Mouse (Mus musculus): Measurements from ENCODE around the gene Lcmt1. TPM values are rescaled to one million over a fixed set of nuclear protein-coding genes. Genes with fewer than 3 reads are reported as not detected.
A peak's percentile ranks its signal among the peaks of the same experiment; 100 is the strongest.

Lcmt1 gene
- polyA plus RNA-seq, 1 experiment from 2014 or later, result 40.1 TPM

GRCm38 (mm10) chr7:123371501-123371900, 1.9 kb downstream of the Lcmt1 start:
- no peak overlapping the region for H3K9ac ChIP-seq (ENCODE audit: low read depth, low read length)
- H3K27me3 ChIP-seq (replicated peaks; ENCODE audit: control insufficient read depth, insufficient read depth, low read length), result no peaks in the 10 kb centered on the region
- peaks cover 12% of the 10 kb centered on the region for H3K4me1 ChIP-seq (ENCODE audit: control insufficient read depth, insufficient read depth, low read length)
- H3K4me3 ChIP-seq (ENCODE audit: low read depth, low read length), result no peak overlapping the region
- 65% methylated on average over 3 of the region's 3 CpGs for whole genome bisulfite sequencing
- DNase-seq (ENCODE audit: low spot score) (no peak), ATAC-seq (ENCODE audit: low read depth) (no peak)
- H3K4me2 ChIP-seq (ENCODE audit: low read depth, low read length), result no peak overlapping the region
- H3K36me3 ChIP-seq (ENCODE audit: control insufficient read depth, insufficient read depth, low read length), result no peaks in the 10 kb centered on the region
- no peak overlapping the region for H3K27ac ChIP-seq (replicated peaks; ENCODE audit: low read depth, low read length)
- no peaks in the 10 kb centered on the region for H3K9me3 ChIP-seq (ENCODE audit: control insufficient read depth, low read length)

DNA sequence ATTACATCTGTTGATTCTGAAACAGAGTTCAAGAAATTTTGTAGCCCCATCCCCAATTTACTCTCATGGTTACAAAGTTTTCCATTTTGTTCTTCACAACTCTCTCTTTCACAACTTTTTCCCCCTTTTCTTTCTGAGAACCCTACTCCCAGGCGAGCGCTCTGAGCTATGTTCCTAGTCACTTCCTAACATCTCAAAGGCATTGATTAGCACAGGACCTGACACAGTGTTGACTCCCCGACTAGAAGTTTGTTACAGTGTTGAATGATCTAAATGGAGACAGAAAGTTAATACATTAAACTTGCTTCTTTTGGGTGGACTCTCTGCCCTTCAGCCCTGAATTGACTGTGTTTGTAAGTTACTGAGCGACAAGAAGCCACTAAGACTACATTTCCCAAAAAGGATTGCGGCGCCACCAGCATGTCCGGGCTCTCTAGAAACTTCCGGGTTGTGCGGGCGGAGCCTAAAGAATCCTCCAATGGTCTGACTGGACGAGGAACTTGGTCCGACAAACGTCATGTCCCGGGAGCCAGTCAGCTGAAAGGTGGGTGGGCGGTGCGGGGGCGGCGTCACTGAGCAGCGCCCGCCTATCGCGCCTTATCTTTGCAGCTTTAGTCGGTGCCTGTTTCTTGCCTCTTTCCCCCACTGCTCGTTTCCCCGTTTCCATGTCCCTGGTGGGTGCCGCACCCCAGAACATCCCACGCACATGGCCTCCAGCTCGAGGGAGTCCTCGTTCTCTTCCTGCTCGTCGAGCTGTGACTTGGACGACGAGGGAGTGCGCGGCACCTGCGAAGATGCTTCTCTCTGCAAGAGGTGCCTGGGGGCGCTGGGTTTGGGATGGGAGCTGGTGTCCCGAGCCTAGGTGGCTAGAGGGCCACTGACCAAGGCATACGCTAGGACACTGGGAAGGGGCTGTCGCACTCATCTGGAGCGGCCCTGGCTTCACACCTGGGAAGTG, 8.1 kb downstream of the Lcmt1 start:
- H3K4me2 ChIP-seq (ENCODE audit: low read depth, low read length), result peak overlapping the region; percentile 83
- ATAC-seq (ENCODE audit: low read depth) (peak; percentile 100), DNase-seq (ENCODE audit: low spot score) (peak; percentile 99)
- H3K9ac ChIP-seq (ENCODE audit: low read depth, low read length), result peak overlapping the region; percentile 85
- peaks cover 5% of the 10 kb centered on the region for H3K4me1 ChIP-seq (ENCODE audit: control insufficient read depth, insufficient read depth, low read length)
- no peaks in the 10 kb centered on the region for H3K36me3 ChIP-seq (ENCODE audit: control insufficient read depth, insufficient read depth, low read length)
- H3K27me3 ChIP-seq (replicated peaks; ENCODE audit: control insufficient read depth, insufficient read depth, low read length), result no peaks in the 10 kb centered on the region
- WGBS, result 4% methylated on average over 39 of the region's 41 CpGs
- peak overlapping the region; percentile 65; the same call in 1 of the 2 replicates for H3K27ac ChIP-seq (replicated peaks; ENCODE audit: low read depth, low read length)
- no peaks in the 10 kb centered on the region for H3K9me3 ChIP-seq (ENCODE audit: control insufficient read depth, low read length)
- H3K4me3 ChIP-seq (ENCODE audit: low read depth, low read length), result peak overlapping the region; percentile 83

GRCm38 (mm10) chr7:123385693-123386407, 16.3 kb downstream of the Lcmt1 start:
- ATAC-seq (ENCODE audit: low read depth) (no peak), DNase-seq (ENCODE audit: low spot score) (no peak)
- WGBS, result 85% methylated on average over 11 of the region's 11 CpGs
- Histone ChIP-seq H3K27me3 (replicated peaks; ENCODE audit: control insufficient read depth, insufficient read depth, low read length) (no peaks in the 10 kb centered on the region), H3K36me3 (ENCODE audit: control insufficient read depth, insufficient read depth, low read length) (peaks cover 7% of the 10 kb centered on the region; the same call in 1 of the 2 replicates), H3K27ac (replicated peaks; ENCODE audit: low read depth, low read length) (no peak overlapping the region), H3K4me1 (ENCODE audit: control insufficient read depth, insufficient read depth, low read length) (no peaks in the 10 kb centered on the region), H3K9me3 (ENCODE audit: control insufficient read depth, low read length) (no peaks in the 10 kb centered on the region), H3K4me2 (ENCODE audit: low read depth, low read length) (no peak overlapping the region), H3K9ac (ENCODE audit: low read depth, low read length) (no peak overlapping the region), H3K4me3 (ENCODE audit: low read depth, low read length) (no peak overlapping the region)

DNA sequence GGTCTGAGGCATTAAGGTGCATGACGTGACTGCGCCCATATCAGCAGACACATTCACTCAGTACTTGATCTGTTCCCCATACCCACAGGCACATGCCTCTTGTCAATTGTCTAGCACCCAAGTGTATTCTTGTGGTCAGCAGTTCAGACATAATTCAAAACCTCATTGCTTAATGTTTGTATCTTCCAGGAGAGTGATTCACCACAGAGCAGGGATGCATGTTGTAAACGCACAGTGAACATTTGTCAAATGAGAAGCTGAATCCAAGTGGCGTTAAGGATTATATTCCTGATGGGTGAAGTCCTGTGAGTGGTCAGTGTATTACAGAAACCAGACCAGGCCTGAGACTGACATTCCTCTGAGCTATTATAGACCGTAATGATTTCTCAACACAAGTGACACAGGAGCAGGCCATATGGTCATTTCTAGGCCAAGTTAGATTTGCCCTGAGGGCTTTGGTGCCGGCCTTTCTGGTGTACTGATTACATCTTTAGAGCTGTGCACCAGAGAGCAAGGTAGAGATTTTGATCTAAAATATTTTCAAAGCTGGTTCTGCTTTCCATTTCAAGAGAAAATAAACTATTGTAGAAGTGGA, 20.2 kb downstream of the Lcmt1 start:
- Histone ChIP-seq H3K27ac (replicated peaks; ENCODE audit: low read depth, low read length) (no peak overlapping the region), H3K4me1 (ENCODE audit: control insufficient read depth, insufficient read depth, low read length) (no peaks in the 10 kb centered on the region), H3K9ac (ENCODE audit: low read depth, low read length) (no peak overlapping the region), H3K9me3 (ENCODE audit: control insufficient read depth, low read length) (no peaks in the 10 kb centered on the region), H3K4me2 (ENCODE audit: low read depth, low read length) (no peak overlapping the region), H3K4me3 (ENCODE audit: low read depth, low read length) (no peak overlapping the region), H3K36me3 (ENCODE audit: control insufficient read depth, insufficient read depth, low read length) (peaks cover 19% of the 10 kb centered on the region; the same call in 1 of the 2 replicates), H3K27me3 (replicated peaks; ENCODE audit: control insufficient read depth, insufficient read depth, low read length) (no peaks in the 10 kb centered on the region)
- DNase-seq (ENCODE audit: low spot score) (no peak), ATAC-seq (ENCODE audit: low read depth) (no peak)
- 73% methylated on average over 6 of the region's 6 CpGs for WGBS

DNA sequence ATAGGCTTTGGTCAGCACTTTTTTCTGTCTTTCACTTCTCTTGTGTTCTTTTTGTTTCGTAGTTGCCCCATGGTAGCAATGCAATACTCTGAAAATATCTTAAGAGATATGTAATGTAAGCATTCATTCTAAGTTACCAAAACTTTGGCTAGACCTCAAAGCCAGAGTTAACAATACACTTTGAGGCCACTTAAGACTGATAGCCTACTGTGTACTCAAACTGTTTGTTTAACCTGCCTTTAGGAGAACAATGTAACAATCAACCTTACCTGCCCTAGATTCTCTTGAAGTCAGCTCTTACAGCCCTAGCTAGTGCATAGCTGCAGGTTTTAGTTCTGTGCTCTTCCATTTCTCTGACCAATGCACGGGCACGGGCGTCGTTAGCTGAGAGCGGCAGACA, 24.7 kb downstream of the Lcmt1 start:
- H3K9me3 ChIP-seq (ENCODE audit: control insufficient read depth, low read length), result no peaks in the 10 kb centered on the region
- ATAC-seq (ENCODE audit: low read depth) (no peak), DNase-seq (ENCODE audit: low spot score) (no peak)
- no peak overlapping the region for H3K27ac ChIP-seq (replicated peaks; ENCODE audit: low read depth, low read length)
- H3K4me1 ChIP-seq (ENCODE audit: control insufficient read depth, insufficient read depth, low read length), result no peaks in the 10 kb centered on the region
- H3K4me3 ChIP-seq (ENCODE audit: low read depth, low read length), result no peak overlapping the region
- H3K27me3 ChIP-seq (replicated peaks; ENCODE audit: control insufficient read depth, insufficient read depth, low read length), result no peaks in the 10 kb centered on the region
- H3K9ac ChIP-seq (ENCODE audit: low read depth, low read length), result no peak overlapping the region
- H3K4me2 ChIP-seq (ENCODE audit: low read depth, low read length), result no peak overlapping the region
- 91% methylated on average over 6 of the region's 6 CpGs for WGBS
- peaks cover 12% of the 10 kb centered on the region; the same call in 1 of the 2 replicates for H3K36me3 ChIP-seq (ENCODE audit: control insufficient read depth, insufficient read depth, low read length)

DNA sequence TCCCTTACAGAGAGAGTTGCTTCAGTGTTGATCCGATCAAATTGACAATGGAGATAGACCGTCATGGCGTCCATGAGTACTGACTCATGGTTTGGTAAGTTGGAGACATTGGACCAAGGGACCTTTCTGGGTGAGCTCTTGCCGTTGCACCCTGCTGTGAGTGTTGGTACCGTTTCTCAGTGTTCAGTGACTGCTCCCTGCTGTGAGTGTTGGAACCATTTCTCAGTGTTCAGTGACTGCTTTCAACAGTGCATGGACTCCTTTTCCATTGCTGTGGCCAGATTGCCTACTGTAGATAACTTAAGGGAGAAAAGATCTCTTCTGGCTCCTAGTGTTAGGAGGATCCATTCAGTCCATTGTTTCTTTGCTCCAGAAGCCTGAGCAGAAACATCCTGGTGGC, 27.3 kb downstream of the Lcmt1 start:
- Histone ChIP-seq H3K9ac (ENCODE audit: low read depth, low read length) (no peak overlapping the region), H3K36me3 (ENCODE audit: control insufficient read depth, insufficient read depth, low read length) (peaks cover 16% of the 10 kb centered on the region), H3K27me3 (replicated peaks; ENCODE audit: control insufficient read depth, insufficient read depth, low read length) (no peaks in the 10 kb centered on the region), H3K4me2 (ENCODE audit: low read depth, low read length) (no peak overlapping the region), H3K4me1 (ENCODE audit: control insufficient read depth, insufficient read depth, low read length) (no peaks in the 10 kb centered on the region), H3K27ac (replicated peaks; ENCODE audit: low read depth, low read length) (no peak overlapping the region), H3K9me3 (ENCODE audit: control insufficient read depth, low read length) (no peaks in the 10 kb centered on the region), H3K4me3 (ENCODE audit: low read depth, low read length) (no peak overlapping the region)
- ATAC-seq (ENCODE audit: low read depth), result no peak
- 93% methylated on average over 5 of the region's 5 CpGs for WGBS
- DNase-seq (ENCODE audit: low spot score), result no peak

DNA sequence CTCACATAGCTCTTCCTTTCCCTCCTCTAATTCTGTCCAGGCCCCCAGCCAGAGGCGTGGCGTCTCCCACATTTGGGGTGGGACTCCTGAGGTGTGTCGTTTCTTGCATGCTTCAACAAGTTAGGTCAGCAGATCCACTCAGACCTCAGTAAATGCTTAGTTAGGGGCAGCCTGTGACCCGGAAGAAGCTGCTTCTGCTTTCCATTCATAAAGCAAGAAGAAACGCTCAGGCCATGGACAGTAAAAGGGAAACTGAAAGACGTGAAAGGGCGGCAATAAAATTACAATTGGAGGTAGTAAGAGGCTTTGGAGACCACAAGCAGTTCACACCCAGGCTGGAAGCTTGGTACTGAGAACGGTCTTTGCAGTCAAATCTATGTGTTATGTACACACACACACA, 27.8 kb downstream of the Lcmt1 start:
- Histone ChIP-seq H3K27me3 (replicated peaks; ENCODE audit: control insufficient read depth, insufficient read depth, low read length) (no peaks in the 10 kb centered on the region), H3K9me3 (ENCODE audit: control insufficient read depth, low read length) (no peaks in the 10 kb centered on the region), H3K4me1 (ENCODE audit: control insufficient read depth, insufficient read depth, low read length) (no peaks in the 10 kb centered on the region), H3K9ac (ENCODE audit: low read depth, low read length) (no peak overlapping the region), H3K4me3 (ENCODE audit: low read depth, low read length) (no peak overlapping the region), H3K27ac (replicated peaks; ENCODE audit: low read depth, low read length) (no peak overlapping the region), H3K36me3 (ENCODE audit: control insufficient read depth, insufficient read depth, low read length) (peaks cover 18% of the 10 kb centered on the region), H3K4me2 (ENCODE audit: low read depth, low read length) (no peak overlapping the region)
- ATAC-seq (ENCODE audit: low read depth) (no peak), DNase-seq (ENCODE audit: low spot score) (no peak)
- 76% methylated on average over 8 of the region's 8 CpGs for WGBS

DNA sequence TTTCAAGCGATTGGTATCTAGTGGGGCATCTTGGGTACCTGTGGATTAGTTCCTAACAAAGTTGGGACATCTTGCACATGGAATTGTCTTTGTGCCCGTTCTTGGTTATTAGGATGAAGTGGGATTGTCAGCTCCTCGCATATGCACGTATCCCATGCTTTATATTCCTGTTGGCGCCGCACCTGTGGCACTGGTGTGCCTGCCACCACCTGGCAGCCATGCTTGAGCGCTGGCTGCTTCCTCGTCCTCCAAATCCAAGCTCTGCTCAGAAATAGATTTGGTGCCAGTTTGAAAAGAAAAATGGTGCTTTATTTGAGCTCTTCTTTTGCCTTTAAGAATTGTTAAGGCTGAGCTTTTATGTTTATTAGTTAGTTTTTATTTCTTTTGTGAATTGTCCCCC, 28.3 kb downstream of the Lcmt1 start:
- DNase-seq (ENCODE audit: low spot score) (no peak), ATAC-seq (ENCODE audit: low read depth) (no peak)
- WGBS, result 86% methylated on average over 8 of the region's 8 CpGs

More for the DNA sequence above, 28.3 kb downstream of the Lcmt1 start:
- Histone ChIP-seq H3K4me1 (ENCODE audit: control insufficient read depth, insufficient read depth, low read length) (no peaks in the 10 kb centered on the region), H3K36me3 (ENCODE audit: control insufficient read depth, insufficient read depth, low read length) (peaks cover 18% of the 10 kb centered on the region), H3K27me3 (replicated peaks; ENCODE audit: control insufficient read depth, insufficient read depth, low read length) (no peaks in the 10 kb centered on the region), H3K27ac (replicated peaks; ENCODE audit: low read depth, low read length) (no peak overlapping the region), H3K4me3 (ENCODE audit: low read depth, low read length) (no peak overlapping the region), H3K9me3 (ENCODE audit: control insufficient read depth, low read length) (no peaks in the 10 kb centered on the region), H3K9ac (ENCODE audit: low read depth, low read length) (no peak overlapping the region), H3K4me2 (ENCODE audit: low read depth, low read length) (no peak overlapping the region)

Measured in embryonic facial prominence, embryonic 14.5 days (tissue).